Mouse (Mus musculus) midbrain, embryonic 11.5 days (tissue): Measurements from ENCODE around the gene Fbxw8. TPM values are rescaled to one million over a fixed set of nuclear protein-coding genes. Genes with fewer than 3 reads are reported as not detected.
A peak's percentile ranks its signal among the peaks of the same experiment; 100 is the strongest.

Experiments used
- ATAC-seq: fragments of 200-750 bp; cut with Nextera tagmentation; 2 replicates; pipeline ENCODE4 v1.8.0; 2017; ENCODE audit warnings: moderate TSS enrichment, moderate library complexity; ENCODE audit not compliant: low FRiP score
- DNase-seq: peaks from one replicate; pipeline ENCODE4 v3.0.0; 2015; ENCODE audit warnings: low spot score; ENCODE audit errors: missing footprints
- H3K27ac ChIP-seq: fragments of 300-500 bp; sonication (generic); 2 replicates; pipeline ENCODE4 v1.5.1; 2014; ENCODE audit warnings: low read depth, low read length
- H3K27me3 ChIP-seq: fragments of 300-500 bp; sonication (generic); 2 replicates; pipeline ENCODE4 v1.6.1; 2014; ENCODE audit warnings: mild to moderate bottlenecking, low read length, moderate library complexity, mixed read lengths; ENCODE audit not compliant: control insufficient read depth, insufficient read depth
- H3K36me3 ChIP-seq: fragments of 300-500 bp; sonication (generic); 2 replicates; pipeline ENCODE4 v1.6.1; 2014; ENCODE audit warnings: mild to moderate bottlenecking, low read length, moderate library complexity, mixed read lengths; ENCODE audit not compliant: control insufficient read depth, insufficient read depth
- H3K4me1 ChIP-seq: fragments of 300-500 bp; sonication (generic); 2 replicates; pipeline ENCODE4 v1.6.1; 2014; ENCODE audit warnings: low read length; ENCODE audit not compliant: control insufficient read depth, insufficient read depth
- H3K4me2 ChIP-seq: fragments of 300-500 bp; sonication (generic); 2 replicates; pipeline ENCODE4 v1.6.1; 2014; ENCODE audit warnings: mild to moderate bottlenecking, moderate library complexity
- H3K4me3 ChIP-seq: fragments of 300-500 bp; sonication (generic); 2 replicates; pipeline ENCODE4 v1.5.1; 2014; ENCODE audit warnings: low read depth, low read length
- H3K9ac ChIP-seq: fragments of 300-500 bp; sonication (generic); 2 replicates; pipeline ENCODE4 v1.6.1; 2014; ENCODE audit warnings: low read length
- H3K9me3 ChIP-seq: fragments of 300-500 bp; sonication (generic); 2 replicates; pipeline ENCODE4 v1.6.1; 2016; ENCODE audit warnings: low read length; ENCODE audit not compliant: control insufficient read depth
- WGBS: fragments of 180-500 bp; shearing (Covaris S2); extraction: QIAGEN DNeasy Blood & Tissue Kit; methylation state at CpG from one replicate; pipeline ENCODE4 v1.1.7; 2014; 5-methylcytosine and 5-hydroxymethylcytosine counted together
- polyA plus RNA-seq: library from polyadenylated mRNA; unstranded; fragments of >200 nt; fragmentation: Nextera tagmentation; extraction: Ambion mirVana; gene quantifications from 2 replicates; pipeline ENCODE4 v1.2.1, GENCODE M21; 2014

Gene Fbxw8
- polyA plus RNA-seq, 1 experiment from 2014 or later = 21.1 TPM

GRCm38 (mm10) chr5:118144770-118145169 is 10.5 kb downstream of the Fbxw8 start:
- 89% methylated on average over 6 of the region's 6 CpGs for WGBS
- peak; percentile 4 for DNase-seq
- H3K36me3 ChIP-seq = no peaks in the 10 kb centered on the region

GRCm38 (mm10) chr5:118144327-118144726 is 10.9 kb downstream of the Fbxw8 start:
- DNase-seq = no peak
- Histone ChIP-seq H3K9ac (no peak overlapping the region), H3K36me3 (no peaks in the 10 kb centered on the region), H3K27ac (no peak overlapping the region), H3K4me3 (no peak overlapping the region), H3K4me2 (no peak overlapping the region), H3K27me3 (no peaks in the 10 kb centered on the region), H3K9me3 (no peaks in the 10 kb centered on the region), H3K4me1 (no peaks in the 10 kb centered on the region)
- ATAC-seq = no peak
- WGBS = 89% methylated on average over 4 of the region's 4 CpGs

More at GRCm38 (mm10) chr5:118144770-118145169, 10.5 kb downstream of the Fbxw8 start:
- no peaks in the 10 kb centered on the region for H3K27me3 ChIP-seq
- no peak overlapping the region for H3K4me3 ChIP-seq
- H3K9me3 ChIP-seq = no peaks in the 10 kb centered on the region
- no peak overlapping the region for H3K4me2 ChIP-seq
- ATAC-seq = no peak
- H3K27ac ChIP-seq = no peak overlapping the region
- no peaks in the 10 kb centered on the region for H3K4me1 ChIP-seq
- no peak overlapping the region for H3K9ac ChIP-seq

- ATAC-seq (no peak), DNase-seq (peak; percentile 31)
- no peaks in the 10 kb centered on the region for H3K4me1 ChIP-seq
- 80% methylated on average over 12 of the region's 12 CpGs for WGBS
- no peaks in the 10 kb centered on the region for H3K27me3 ChIP-seq
- H3K9ac ChIP-seq = no peak overlapping the region
- H3K36me3 ChIP-seq = no peaks in the 10 kb centered on the region; the same call in 1 of the 2 replicates
- H3K4me3 ChIP-seq = no peak overlapping the region
- H3K9me3 ChIP-seq = no peaks in the 10 kb centered on the region
- H3K27ac ChIP-seq = no peak overlapping the region
- H3K4me2 ChIP-seq = no peak overlapping the region
Observed at GRCm38 (mm10) chr5:118143211-118144026, 11.8 kb downstream of the Fbxw8 start.

GRCm38 (mm10) chr5:118142471-118142870 is 12.8 kb downstream of the Fbxw8 start:
- ATAC-seq = no peak

GRCm38 (mm10) chr5:118139630-118140029 is 15.6 kb downstream of the Fbxw8 start:
- no peak overlapping the region for H3K4me2 ChIP-seq
- WGBS = 93% methylated on average over 8 of the region's 8 CpGs
- no peaks in the 10 kb centered on the region for H3K4me1 ChIP-seq
- H3K27ac ChIP-seq = no peak overlapping the region
- H3K9me3 ChIP-seq = no peaks in the 10 kb centered on the region
- no peaks in the 10 kb centered on the region; the same call in 1 of the 2 replicates for H3K36me3 ChIP-seq
- no peak for ATAC-seq
- no peaks in the 10 kb centered on the region for H3K27me3 ChIP-seq
- no peak overlapping the region for H3K9ac ChIP-seq
- peak; percentile 26 for DNase-seq
- no peak overlapping the region for H3K4me3 ChIP-seq

More at GRCm38 (mm10) chr5:118142471-118142870, 12.8 kb downstream of the Fbxw8 start:
- no peaks in the 10 kb centered on the region for H3K4me1 ChIP-seq
- no peaks in the 10 kb centered on the region; the same call in 1 of the 2 replicates for H3K36me3 ChIP-seq
- no peak overlapping the region for H3K4me3 ChIP-seq
- H3K9me3 ChIP-seq = no peaks in the 10 kb centered on the region
- no peak overlapping the region for H3K4me2 ChIP-seq
- H3K27me3 ChIP-seq = no peaks in the 10 kb centered on the region
- 91% methylated on average over 8 of the region's 8 CpGs for whole genome bisulfite sequencing
- no peak overlapping the region for H3K9ac ChIP-seq
- DNase-seq = peak; percentile 35
- H3K27ac ChIP-seq = no peak overlapping the region

- 94% methylated on average over 5 of the region's 5 CpGs for WGBS
- no peak for ATAC-seq
- Histone ChIP-seq H3K4me3 (no peak overlapping the region), H3K27ac (no peak overlapping the region), H3K4me1 (no peaks in the 10 kb centered on the region), H3K4me2 (no peak overlapping the region), H3K9ac (no peak overlapping the region), H3K27me3 (no peaks in the 10 kb centered on the region), H3K9me3 (no peaks in the 10 kb centered on the region), H3K36me3 (no peaks in the 10 kb centered on the region; the same call in 1 of the 2 replicates)
- no peak for DNase-seq
Observed at GRCm38 (mm10) chr5:118136391-118136790, 18.9 kb downstream of the Fbxw8 start.

- H3K36me3 ChIP-seq = peaks cover 7% of the 10 kb centered on the region
- H3K4me3 ChIP-seq = no peak overlapping the region
- 0 out of 2 replicates have a peak, but pooled peaks cover under 1% of the 10 kb centered on the region for H3K4me1 ChIP-seq
- H3K9me3 ChIP-seq = no peaks in the 10 kb centered on the region
- H3K9ac ChIP-seq = no peak overlapping the region
- no peaks in the 10 kb centered on the region for H3K27me3 ChIP-seq
- ATAC-seq (no peak), DNase-seq (no peak)
- no peak overlapping the region for H3K4me2 ChIP-seq
- no peak overlapping the region for H3K27ac ChIP-seq
- WGBS = 90% methylated on average over 9 of the region's 9 CpGs
Observed at GRCm38 (mm10) chr5:118128651-118129050, 26.6 kb downstream of the Fbxw8 start.

- Histone ChIP-seq H3K27ac (no peak overlapping the region), H3K4me3 (no peak overlapping the region)
- WGBS = 86% methylated on average over 6 of the region's 6 CpGs
Observed at GRCm38 (mm10) chr5:118128208-118128607, 27.1 kb downstream of the Fbxw8 start.

GRCm38 (mm10) chr5:118126671-118127070 is 28.6 kb downstream of the Fbxw8 start:
- ATAC-seq = no peak
- Histone ChIP-seq H3K9ac (no peak overlapping the region), H3K4me3 (no peak overlapping the region), H3K27me3 (no peaks in the 10 kb centered on the region), H3K27ac (no peak overlapping the region), H3K9me3 (no peaks in the 10 kb centered on the region), H3K4me2 (no peak overlapping the region), H3K4me1 (0 out of 2 replicates have a peak, but pooled peaks cover 2% of the 10 kb centered on the region), H3K36me3 (peaks cover 7% of the 10 kb centered on the region)
- no peak for DNase-seq
- 90% methylated on average over 4 of the region's 4 CpGs for WGBS

More at GRCm38 (mm10) chr5:118128208-118128607, 27.1 kb downstream of the Fbxw8 start:
- ATAC-seq (no peak), DNase-seq (no peak)
- Histone ChIP-seq H3K27me3 (no peaks in the 10 kb centered on the region), H3K9me3 (no peaks in the 10 kb centered on the region), H3K9ac (no peak overlapping the region), H3K36me3 (peaks cover 7% of the 10 kb centered on the region), H3K4me2 (no peak overlapping the region), H3K4me1 (0 out of 2 replicates have a peak, but pooled peaks cover 2% of the 10 kb centered on the region)
